In the genomic region with DNA sequence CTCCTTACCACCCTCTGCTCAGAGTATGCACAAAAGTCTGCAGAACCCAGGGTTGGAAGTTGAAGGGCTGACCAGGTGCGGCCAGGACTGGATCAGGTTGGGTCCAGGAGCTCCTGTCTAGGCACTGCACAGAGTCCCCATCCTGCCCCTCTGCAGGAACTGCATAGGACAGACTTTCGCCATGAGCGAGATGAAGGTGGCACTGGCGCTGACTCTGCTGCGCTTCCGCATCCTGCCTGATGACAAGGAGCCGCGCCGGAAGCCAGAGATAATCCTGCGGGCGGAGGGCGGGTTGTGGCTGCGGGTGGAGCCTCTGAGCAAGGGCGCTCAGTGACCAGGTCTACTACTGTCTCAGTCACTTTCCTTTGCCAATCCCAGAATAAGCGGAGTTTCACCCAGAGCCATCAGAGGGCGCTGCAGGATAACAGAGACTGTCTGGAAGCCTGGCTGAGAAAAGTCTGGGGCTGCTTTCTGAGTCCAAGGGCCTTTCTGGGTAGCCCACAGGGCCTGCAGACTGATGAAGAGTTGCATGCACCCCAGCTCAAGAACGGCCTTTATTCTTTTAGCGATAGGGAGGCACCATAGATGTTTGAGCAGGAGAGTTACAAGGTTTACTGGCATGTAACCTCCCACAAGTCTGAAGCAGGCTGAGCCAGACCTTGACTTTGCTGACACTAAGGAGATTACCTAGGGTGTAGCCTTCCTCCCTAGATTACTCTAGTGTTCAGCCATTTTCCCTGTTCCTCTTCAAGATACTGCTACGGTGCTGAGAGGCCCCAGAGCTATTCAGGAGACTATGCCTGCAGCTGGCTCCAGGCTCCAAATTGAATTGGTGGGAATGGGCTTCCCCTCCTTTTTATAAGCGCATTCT, we compare ENCODE assay signal across 1 mouse cellular context.
TF ChIP-seq lines count a peak whose summit lies in the region.

No protein-coding gene starts in this region.

TF ChIP-seq in CH12.LX, 34 proteins besides CTCF, POLR2A, EP300 and RAD21:
- peak; percentile 31; the same call in 1 of the 2 replicates for TF ChIP-seq ZC3H11A (IDR thresholded peaks at IDR 0.05; ENCODE audit: low read depth, low read length)
- TF ChIP-seq IRF4 (IDR thresholded peaks at IDR 0.05; ENCODE audit: low read depth, low read length): 0 out of 2 replicates have a peak, but pooled peaks have one; percentile 39
- peak; percentile 67 for TF ChIP-seq NELFE (IDR thresholded peaks at IDR 0.05; ENCODE audit: low read depth, low read length)
- peak; percentile 66 for TF ChIP-seq HCFC1 (IDR thresholded peaks at IDR 0.05; ENCODE audit: low read depth, low read length)
- no peak for TF ChIP-seq MAX (IDR thresholded peaks at IDR 0.05; ENCODE audit: low read length)
- peak; percentile 92 for TF ChIP-seq SMC3 (IDR thresholded peaks at IDR 0.05; ENCODE audit: low read depth, low read length)
- TF ChIP-seq TBP (conservative IDR thresholded peaks at IDR 0.05; ENCODE audit: low read depth, low read length): 0 out of 2 replicates have a peak, but pooled peaks have one; percentile 28
- TF ChIP-seq JUN (IDR thresholded peaks at IDR 0.05; ENCODE audit: insufficient read depth, low read depth, low read length): no peak
- TF ChIP-seq ETS1 (conservative IDR thresholded peaks at IDR 0.05; ENCODE audit: low read depth, low read length): no peak
- TF ChIP-seq MEF2A (IDR thresholded peaks at IDR 0.05; ENCODE audit: borderline replicate concordance, low read depth, low read length): peak; percentile 31; the same call in 1 of the 2 replicates
- TF ChIP-seq SIN3A (IDR thresholded peaks at IDR 0.05; ENCODE audit: low read length): peak; percentile 67
- TF ChIP-seq ELF1 (IDR thresholded peaks at IDR 0.05; ENCODE audit: low read depth, low read length): peak; percentile 92
